Mouse (Mus musculus): ENCODE measurements at regions not wholly inside any gene's neighbourhood (a gene's known extent, or its start where the extent isn't known, plus 50 kb on each side); places are given as distances from the start of the nearest gene placed in this dataset.
A peak's percentile ranks its signal among the peaks of the same experiment; 100 is the strongest.

GRCm38 (mm10) chr8:26840286-26840685 lies 136.8 kb upstream of the Zfp703 start:
- no peak for DNase-seq (ENCODE audit: low read depth, low spot score)

- no peak for DNase-seq (ENCODE audit: low read depth, low spot score)
These were observed 136.1 kb upstream of the Zfp703 start for GRCm38 (mm10) chr8:26840745-26841680.

- DNase-seq (ENCODE audit: low read depth, low spot score), result no peak
These were observed 133.4 kb upstream of the Zfp703 start for GRCm38 (mm10) chr8:26843714-26844113.

GRCm38 (mm10) chr8:26844132-26844808 lies 132.9 kb upstream of the Zfp703 start:
- no peak for DNase-seq (ENCODE audit: low read depth, low spot score)

- no peak for DNase-seq (ENCODE audit: low read depth, low spot score)
These were observed 132.3 kb upstream of the Zfp703 start for GRCm38 (mm10) chr8:26844809-26845143.

- DNase-seq (ENCODE audit: low read depth, low spot score), result no peak
These were observed 131.5 kb upstream of the Zfp703 start for GRCm38 (mm10) chr8:26845481-26846194.

- DNase-seq (ENCODE audit: low read depth, low spot score), result no peak
These were observed 130.1 kb upstream of the Zfp703 start for GRCm38 (mm10) chr8:26847009-26847408.

- no peak for DNase-seq (ENCODE audit: low read depth, low spot score)
These were observed 128.9 kb upstream of the Zfp703 start for GRCm38 (mm10) chr8:26848098-26848772.

- DNase-seq (ENCODE audit: low read depth, low spot score), result no peak
These were observed 128.0 kb upstream of the Zfp703 start for GRCm38 (mm10) chr8:26848955-26849684.

GRCm38 (mm10) chr8:26851871-26852800 lies 125.0 kb upstream of the Zfp703 start:
- DNase-seq (ENCODE audit: low read depth, low spot score), result no peak

GRCm38 (mm10) chr8:26852921-26853320 lies 124.2 kb upstream of the Zfp703 start:
- peak; percentile 49 for DNase-seq (ENCODE audit: low read depth, low spot score)

GRCm38 (mm10) chr8:26854557-26855238 lies 122.4 kb upstream of the Zfp703 start:
- no peak for DNase-seq (ENCODE audit: low read depth, low spot score)

- no peak for DNase-seq (ENCODE audit: low read depth, low spot score)
These were observed 121.9 kb upstream of the Zfp703 start for GRCm38 (mm10) chr8:26855256-26855655.

- DNase-seq (ENCODE audit: low read depth, low spot score), result no peak
These were observed 112.6 kb upstream of the Zfp703 start for GRCm38 (mm10) chr8:26864571-26864970.

GRCm38 (mm10) chr8:26864971-26865370 lies 112.2 kb upstream of the Zfp703 start:
- DNase-seq (ENCODE audit: low read depth, low spot score), result no peak

GRCm38 (mm10) chr8:26868101-26868848 lies 108.8 kb upstream of the Zfp703 start:
- DNase-seq (ENCODE audit: low read depth, low spot score), result no peak

- no peak for DNase-seq (ENCODE audit: low read depth, low spot score)
These were observed 108.3 kb upstream of the Zfp703 start for GRCm38 (mm10) chr8:26868849-26869110.

GRCm38 (mm10) chr8:26871838-26872237 lies 105.3 kb upstream of the Zfp703 start:
- no peak for DNase-seq (ENCODE audit: low read depth, low spot score)

GRCm38 (mm10) chr8:26872382-26872781 lies 104.7 kb upstream of the Zfp703 start:
- no peak for DNase-seq (ENCODE audit: low read depth, low spot score)

Data from telencephalon, adult 2 months (tissue).